Mouse (Mus musculus) liver, adult 2 months (tissue): ENCODE measurements around the gene Gpn2.
A peak's percentile ranks its signal among the peaks of the same experiment; 100 is the strongest.

Source experiments
- CTCF ChIP-seq: fragments of 200-500 bp; IDR thresholded peaks from 2 replicates; pipeline ENCODE4 v1.5.1; 2011; ENCODE audit warnings: low read depth, low read length, control low read depth
- POLR2A ChIP-seq: fragments of 200-500 bp; IDR thresholded peaks from 2 replicates; pipeline ENCODE4 v1.6.1; 2011; ENCODE audit warnings: low read length, control low read depth; ENCODE audit not compliant: insufficient read depth; ENCODE audit errors: extremely low read depth

GRCm38 (mm10) chr4:133557041-133557717 lies 27.0 kb upstream of the Gpn2 start:
- peak; percentile 76; the same call in 1 of the 2 replicates for TF ChIP-seq POLR2A
- no peak for TF ChIP-seq CTCF
